Mouse (Mus musculus) urinary bladder, postnatal 4 days (tissue): Measurements from ENCODE around the gene Gm9736.
"Not testable (repeated sequence)": the region's sequence is repeated elsewhere in the genome, so short reads cannot be mapped to it uniquely, and the experiment has no call there.

Experiments
- DNase-seq, 2 experiments: peaks; one replicate each; pipeline ENCODE4 v3.0.0; 2021 to 2022; ENCODE audit warnings: low spot score in 2 of 2

Gm9736 gene

DNA sequence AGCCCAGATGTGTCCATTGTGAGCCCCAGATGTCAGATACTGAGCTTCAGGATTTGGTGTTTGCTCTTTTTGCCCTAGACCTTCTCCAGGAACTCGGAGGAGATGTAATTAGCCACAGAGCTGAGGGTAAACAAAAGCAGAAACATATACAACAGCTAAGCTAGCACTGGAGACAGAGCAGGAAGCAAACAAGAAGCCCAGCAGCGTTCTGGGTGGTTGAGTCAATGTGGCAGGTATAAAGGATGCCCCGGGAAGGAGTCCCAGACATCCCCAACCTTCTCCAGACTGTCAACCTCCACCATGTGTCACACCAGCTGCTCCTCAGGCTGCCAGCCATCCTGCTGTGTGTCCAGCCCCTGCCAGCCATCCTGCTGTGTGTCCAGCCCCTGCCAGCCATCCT is 25.0 kb downstream of the Gm9736 start, which contains the start of gene Gm10100:
Gm10100 (plus strand) TSS at position 301 of the 400 bp plus-strand sequence.
- DNase-seq: no peak

DNA sequence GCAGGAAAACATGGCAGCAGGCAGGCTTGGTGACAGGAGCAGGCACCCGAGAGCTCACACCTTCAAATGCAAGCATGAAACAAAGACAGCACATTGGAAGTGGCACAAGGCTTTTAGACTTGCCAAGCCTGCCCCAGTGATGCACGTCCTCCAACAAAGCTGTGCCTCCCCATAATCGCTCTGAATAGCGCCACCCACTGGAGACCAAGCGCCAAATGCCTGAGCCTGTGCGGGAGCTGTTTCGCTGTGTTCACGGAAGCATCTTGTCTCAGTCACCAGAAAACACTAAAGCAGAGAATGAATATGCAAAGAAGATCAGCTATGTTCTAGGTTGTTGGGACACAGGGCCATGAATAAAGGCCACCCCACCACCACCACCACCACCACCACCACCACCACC is 26.3 kb downstream of the Gm9736 start:
- DNase-seq: no peak

DNA sequence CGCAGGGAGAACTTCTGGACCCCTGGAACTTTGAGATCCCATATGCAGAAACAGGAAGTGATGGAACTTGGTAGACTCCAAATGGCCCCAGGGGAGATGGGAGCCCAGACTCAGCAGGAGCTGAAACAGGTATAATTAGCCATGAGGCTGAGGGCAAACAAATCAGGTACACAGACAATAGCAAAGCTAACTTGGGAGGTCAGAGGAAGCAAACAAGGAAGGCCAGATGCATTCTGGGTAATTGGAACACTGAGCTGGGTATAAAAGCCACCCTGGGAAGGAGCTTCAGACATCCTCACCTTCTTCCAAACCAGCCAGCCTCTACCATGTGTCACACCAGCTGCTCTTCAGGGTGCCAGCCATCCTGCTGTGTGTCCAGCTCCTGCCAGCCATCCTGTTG is 30.9 kb downstream of the Gm9736 start, which contains the start of gene Krtap12-1:
Krtap12-1 (plus strand) TSS at position 301 of the 400 bp plus-strand sequence.
- not testable (repeated sequence) for DNase-seq

DNA sequence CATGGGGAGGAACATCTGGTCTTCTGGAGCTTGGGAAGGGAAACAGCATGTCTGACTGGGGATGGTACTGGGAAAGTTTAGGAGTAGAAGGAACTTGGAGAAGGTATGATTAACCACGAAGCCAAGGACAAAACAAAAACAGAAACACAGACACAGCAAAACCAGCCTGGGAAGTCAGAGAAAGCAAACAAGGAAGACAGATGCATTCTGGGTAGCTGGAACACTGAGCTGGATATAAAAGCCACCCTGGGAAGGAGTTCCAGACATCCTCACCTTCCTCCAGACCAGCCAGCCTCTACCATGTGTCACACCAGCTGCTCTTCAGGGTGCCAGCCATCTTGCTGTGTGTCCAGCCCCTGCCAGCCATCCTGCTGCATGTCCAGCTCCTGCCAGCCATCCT is 35.6 kb downstream of the Gm9736 start, which contains the start of gene Gm10142:
Gm10142 (plus strand) TSS at position 301 of the 400 bp plus-strand sequence.
- DNase-seq: no peak

DNA sequence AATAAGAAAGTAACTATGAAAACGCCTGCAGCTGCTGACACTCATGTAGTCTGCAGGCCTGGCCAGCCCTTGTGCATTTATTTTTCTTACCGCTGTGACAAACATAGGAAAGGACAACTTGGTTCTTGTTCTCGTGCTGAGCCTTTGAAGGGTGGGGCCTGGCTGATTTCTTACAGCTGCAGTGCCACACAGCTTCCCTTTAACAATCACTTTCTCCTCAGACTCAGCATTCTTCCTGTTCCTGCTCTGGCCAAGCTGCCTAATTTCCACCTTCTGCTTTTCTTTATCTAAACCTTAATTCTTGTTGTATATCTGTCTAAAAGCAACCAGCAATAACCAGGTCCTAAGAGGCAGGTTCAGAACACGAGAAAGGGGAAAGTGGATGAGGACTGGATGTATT is 37.4 kb downstream of the Gm9736 start:
- no peak for DNase-seq

DNA sequence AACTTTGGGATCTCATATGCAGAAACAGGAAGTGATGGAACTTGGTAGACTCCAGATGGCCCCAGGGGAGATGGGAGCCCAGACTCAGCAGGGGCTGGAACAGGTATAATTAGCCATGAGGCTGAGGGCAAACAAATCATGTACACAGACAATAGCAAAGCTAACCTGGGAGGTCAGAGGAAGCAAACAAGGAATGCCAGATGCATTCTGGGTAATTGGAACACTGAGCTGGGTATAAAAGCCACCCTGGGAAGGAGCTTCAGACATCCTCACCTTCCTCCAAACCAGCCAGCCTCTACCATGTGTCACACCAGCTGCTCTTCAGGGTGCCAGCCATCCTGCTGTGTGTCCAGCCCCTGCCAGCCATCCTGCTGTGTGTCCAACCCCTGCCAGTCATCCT is 40.0 kb downstream of the Gm9736 start, which contains the start of gene Gm10024:
Gm10024 (plus strand) TSS at position 301 of the 400 bp plus-strand sequence.
- DNase-seq: not testable (repeated sequence)

DNA sequence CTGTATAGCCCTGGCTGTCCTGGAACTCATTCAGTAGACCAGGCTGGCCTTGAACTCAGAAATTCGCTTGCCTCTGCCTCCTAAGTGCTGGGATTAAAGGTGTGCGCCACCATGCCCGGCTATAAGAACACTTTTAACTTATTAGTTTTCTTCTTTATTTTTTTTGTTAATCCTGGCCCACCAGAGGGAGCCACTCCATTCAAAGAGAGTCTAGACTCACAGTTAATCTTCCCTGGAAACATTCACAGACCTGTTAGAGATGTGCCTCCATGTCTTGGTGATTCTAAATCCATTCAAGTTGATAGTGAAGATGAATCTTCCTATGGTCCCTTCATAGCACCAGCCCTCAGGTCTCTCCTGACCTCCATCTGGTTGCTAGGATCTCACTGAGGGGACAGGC is 41.3 kb downstream of the Gm9736 start:
- no peak for DNase-seq

DNA sequence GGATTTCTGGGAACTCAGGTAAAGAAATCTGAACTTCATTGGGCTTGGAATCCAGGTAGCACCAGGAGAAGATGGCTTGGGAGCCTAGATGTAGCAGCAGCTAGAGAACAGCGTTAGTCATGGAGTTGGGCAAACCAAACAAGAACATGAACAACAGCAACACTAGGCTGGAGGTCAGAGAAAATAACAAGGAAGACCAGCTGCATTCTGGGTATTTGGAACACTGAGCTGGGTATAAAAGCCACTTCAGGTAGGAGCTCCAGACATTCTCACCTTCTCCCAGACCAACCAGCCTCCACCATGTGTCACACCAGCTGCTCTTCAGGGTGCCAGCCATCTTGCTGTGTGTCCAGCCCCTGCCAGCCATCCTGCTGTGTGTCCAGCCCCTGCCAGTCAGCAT is 44.8 kb downstream of the Gm9736 start, which contains the start of gene Gm10272:
Gm10272 (plus strand) TSS at position 301 of the 400 bp plus-strand sequence.
- DNase-seq: no peak
